Mouse (Mus musculus) E14TG2a.4 (cell line): ENCODE data around the gene Ubc.
"Not testable (repeated sequence)": the region's sequence is repeated elsewhere in the genome, so short reads cannot be mapped to it uniquely, and the experiment has no call there.

ENCODE experiments used
- H3K27me3 ChIP-seq: 2 replicates; pipeline ENCODE4 v1.6.1; 2014; ENCODE audit warnings: low read length, control low read depth; ENCODE audit not compliant: insufficient read depth
- H3K36me3 ChIP-seq: 2 replicates; pipeline ENCODE4 v1.6.1; 2014; ENCODE audit warnings: low read length, control low read depth; ENCODE audit not compliant: insufficient read depth
- H3K4me1 ChIP-seq: replicated peaks from 2 replicates; pipeline ENCODE4 v1.6.1; 2014; ENCODE audit warnings: low read depth, low read length, control low read depth
- H3K4me3 ChIP-seq: replicated peaks from 2 replicates; pipeline ENCODE4 v1.5.1; 2014; ENCODE audit warnings: mild to moderate bottlenecking, low read length
- H3K9me3 ChIP-seq: 2 replicates; pipeline ENCODE4 v1.6.1; 2014; ENCODE audit warnings: low read length, control low read depth
- CTCF ChIP-seq: conservative IDR thresholded peaks from 2 replicates; pipeline ENCODE4 v1.5.1; 2014; ENCODE audit warnings: low read length
- NANOG ChIP-seq: IDR thresholded peaks from 2 replicates; pipeline ENCODE4 v1.6.1; 2014; ENCODE audit warnings: borderline replicate concordance, low read length, mixed read lengths
- POU5F1 ChIP-seq: IDR thresholded peaks from 2 replicates; pipeline ENCODE4 v1.6.1; 2014; ENCODE audit warnings: low read length, borderline replicate concordance

Ubc gene

DNA sequence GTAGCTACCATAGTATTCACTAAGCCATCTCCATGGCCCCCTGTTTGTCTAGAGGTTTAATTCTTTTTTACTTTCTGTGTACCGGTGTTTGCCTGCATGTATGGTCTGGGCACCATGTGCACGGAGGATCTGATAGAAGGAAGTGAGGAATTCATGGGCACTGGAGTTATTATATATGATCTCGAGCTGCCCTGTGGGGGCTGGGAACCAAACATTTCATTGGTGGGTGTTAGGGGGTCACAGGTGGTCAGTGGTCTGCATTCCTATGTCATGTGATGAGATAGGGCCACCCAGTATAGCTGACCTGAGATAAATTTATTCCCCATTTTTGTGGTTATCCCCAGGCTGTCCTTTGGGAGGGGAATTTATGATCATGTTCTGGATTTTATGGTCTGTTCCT is 5.0 kb upstream of the Ubc start:
- peaks cover 5% of the 10 kb centered on the region for H3K27me3 ChIP-seq
- H3K4me3 ChIP-seq = peak overlapping the region; percentile 54; the same call in 1 of the 2 replicates
- no peaks in the 10 kb centered on the region for H3K36me3 ChIP-seq
- H3K4me1 ChIP-seq = peaks cover 48% of the 10 kb centered on the region
- H3K9me3 ChIP-seq = no peaks in the 10 kb centered on the region
- TF ChIP-seq POU5F1 (no peak), CTCF (no peak), NANOG (no peak)

DNA sequence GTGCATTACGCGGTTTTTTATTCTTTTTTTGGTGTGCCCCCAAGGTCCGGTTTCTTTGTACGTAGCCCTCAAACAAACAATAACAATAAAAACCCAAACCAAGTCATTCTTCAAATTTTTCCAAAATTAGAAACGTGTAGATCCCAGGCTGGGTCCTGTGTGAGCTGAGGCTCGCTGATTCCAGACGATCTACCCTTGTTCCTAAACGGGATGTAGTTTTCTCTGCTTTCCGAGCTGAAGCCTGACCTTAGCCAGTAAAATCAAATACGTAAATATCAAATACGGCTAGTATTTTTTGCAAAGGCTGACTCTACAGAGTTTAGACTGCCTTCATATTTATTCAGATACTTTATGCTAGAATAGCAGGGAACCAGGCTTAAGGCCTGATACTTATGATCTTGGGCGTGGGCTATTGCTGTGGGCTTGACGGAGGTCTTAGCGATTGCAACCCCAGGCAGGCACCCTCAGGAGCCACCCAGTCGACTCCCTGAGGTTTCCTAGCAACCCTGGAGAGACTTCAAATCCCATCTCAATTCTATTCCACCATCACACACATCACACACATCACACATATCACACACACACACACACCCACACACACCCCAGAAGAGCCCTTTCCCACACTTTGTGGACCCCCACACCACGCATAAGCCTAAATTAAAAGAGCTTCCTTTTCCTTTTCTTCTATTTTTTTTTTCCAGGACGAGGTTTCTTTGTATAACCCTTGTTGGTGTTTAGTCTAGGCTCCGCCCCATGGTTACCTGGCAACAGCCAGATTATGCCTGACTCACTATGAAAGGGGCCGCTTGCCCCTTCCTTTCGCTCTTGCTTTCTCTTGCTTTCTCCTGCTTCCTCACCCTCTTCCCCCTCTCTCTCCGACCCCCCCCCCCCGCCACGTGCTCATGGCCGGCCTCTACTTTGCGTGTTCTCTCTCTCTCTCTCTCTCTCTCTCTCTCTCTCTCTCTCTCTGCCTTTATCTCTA is 3.9 kb upstream of the Ubc start:
- TF ChIP-seq POU5F1 (no peak), CTCF (no peak), NANOG (no peak)
- H3K9me3 ChIP-seq = peaks cover 4% of the 10 kb centered on the region; the same call in 1 of the 2 replicates
- H3K36me3 ChIP-seq = peaks cover 1% of the 10 kb centered on the region
- peaks cover 48% of the 10 kb centered on the region for H3K4me1 ChIP-seq
- H3K27me3 ChIP-seq = peaks cover 3% of the 10 kb centered on the region
- H3K4me3 ChIP-seq = peak overlapping the region; percentile 70

DNA sequence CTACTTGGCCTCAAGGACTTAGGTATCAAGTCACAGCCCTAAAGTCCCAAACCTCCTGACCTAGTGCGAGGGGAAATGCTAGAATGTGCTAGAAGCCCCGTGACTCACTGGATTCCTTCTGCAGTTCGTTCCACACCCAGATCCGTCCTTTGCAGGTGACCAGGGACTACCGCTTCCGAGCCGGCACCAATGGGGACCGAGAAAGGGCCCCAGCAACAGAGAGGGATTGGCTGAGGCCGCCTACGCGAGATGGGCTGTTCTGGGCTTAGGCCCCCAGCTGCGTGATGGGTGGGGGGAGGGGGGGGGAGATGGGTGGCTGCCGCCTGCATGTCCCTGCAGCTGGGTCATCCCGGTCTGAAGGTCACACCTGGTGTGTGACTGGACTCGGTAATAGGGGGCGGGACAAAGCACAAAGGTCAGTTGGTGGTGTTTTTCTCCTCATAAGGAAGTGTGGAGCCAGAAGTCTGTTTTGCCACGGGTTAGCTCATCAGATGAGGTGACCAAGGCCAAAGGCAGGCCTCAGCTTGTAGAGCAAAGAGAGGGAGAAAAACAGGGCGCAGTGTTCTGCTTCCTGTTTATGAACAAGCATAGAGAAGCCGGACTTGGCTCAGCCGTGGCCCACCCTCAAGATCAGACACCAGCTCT is 3.1 kb upstream of the Ubc start:
- peaks cover 9% of the 10 kb centered on the region for H3K36me3 ChIP-seq
- TF ChIP-seq NANOG = no peak
- TF ChIP-seq CTCF = no peak
- TF ChIP-seq POU5F1 = no peak
- peaks cover 12% of the 10 kb centered on the region for H3K9me3 ChIP-seq
- H3K4me1 ChIP-seq = peaks cover 54% of the 10 kb centered on the region
- no peaks in the 10 kb centered on the region for H3K27me3 ChIP-seq
- H3K4me3 ChIP-seq = peak overlapping the region; percentile 70

DNA sequence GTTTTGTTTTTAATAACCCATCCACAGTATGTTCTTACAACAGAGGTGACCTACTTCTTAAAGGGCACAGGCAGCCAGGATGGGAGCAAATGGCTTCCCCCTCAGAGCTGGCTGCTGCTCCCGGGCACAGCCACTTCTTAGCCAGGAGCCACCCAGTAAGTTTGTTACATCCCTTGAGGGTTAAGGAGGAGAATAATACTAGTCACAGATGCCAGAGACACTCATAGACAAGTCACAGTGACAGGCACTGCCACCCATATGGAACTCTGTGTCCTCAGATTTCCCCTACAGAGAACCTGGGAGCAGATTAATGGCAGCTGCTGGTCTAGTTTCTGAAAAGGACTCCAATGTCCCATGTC is 2.6 kb upstream of the Ubc start:
- peaks cover 54% of the 10 kb centered on the region for H3K4me1 ChIP-seq
- H3K36me3 ChIP-seq = peaks cover 11% of the 10 kb centered on the region
- no peaks in the 10 kb centered on the region for H3K27me3 ChIP-seq
- peak overlapping the region; percentile 59 for H3K4me3 ChIP-seq
- peaks cover 13% of the 10 kb centered on the region for H3K9me3 ChIP-seq
- TF ChIP-seq POU5F1 (no peak), CTCF (no peak), NANOG (no peak)

DNA sequence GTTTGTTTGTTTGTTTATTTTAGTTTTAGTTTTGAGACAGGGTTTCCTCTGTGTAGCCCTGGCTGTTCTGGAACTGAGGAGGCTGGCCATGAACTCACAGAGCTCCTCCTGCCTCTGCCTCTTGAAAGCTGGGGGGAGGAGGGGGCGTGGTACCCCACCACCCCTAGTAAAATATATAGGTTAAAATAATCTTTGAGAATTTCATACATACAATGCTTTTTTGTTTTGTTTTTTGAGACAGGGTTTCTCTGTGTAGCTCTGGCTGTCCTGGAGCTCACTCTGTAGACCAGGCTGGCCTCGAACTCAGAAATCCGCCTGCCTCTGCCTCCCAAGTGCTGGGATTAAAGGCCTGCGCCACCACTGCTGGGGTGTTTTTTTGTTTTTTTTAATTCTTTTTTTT is 2.2 kb upstream of the Ubc start:
- Histone ChIP-seq H3K9me3 (peaks cover 13% of the 10 kb centered on the region), H3K36me3 (peaks cover 11% of the 10 kb centered on the region), H3K4me1 (peaks cover 54% of the 10 kb centered on the region)
- H3K4me3 ChIP-seq, H3K27me3 ChIP-seq: not testable (repeated sequence)

DNA sequence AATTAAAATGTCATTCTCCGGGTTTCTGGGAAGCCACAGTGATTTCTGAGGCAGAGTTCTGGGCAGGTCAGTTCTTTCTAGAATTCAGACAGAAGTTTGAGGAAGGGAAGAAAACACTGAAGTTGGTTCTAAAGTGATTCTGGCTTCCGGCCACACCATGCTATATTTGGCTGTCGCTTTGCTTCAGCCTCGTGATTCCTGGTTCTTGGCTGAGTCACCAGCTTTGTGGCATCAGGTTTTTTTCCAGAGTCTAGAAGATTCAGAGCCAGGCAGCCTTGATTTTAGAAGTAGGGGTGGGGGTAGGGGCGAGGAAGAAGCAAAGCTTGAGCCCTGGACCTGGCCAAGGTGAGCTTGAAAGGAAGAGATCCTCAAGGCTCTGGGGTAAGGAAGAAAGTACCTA is 1.6 kb upstream of the Ubc start:
- peaks cover 13% of the 10 kb centered on the region for H3K9me3 ChIP-seq
- H3K4me1 ChIP-seq = peaks cover 54% of the 10 kb centered on the region
- H3K27me3 ChIP-seq = no peaks in the 10 kb centered on the region
- TF ChIP-seq POU5F1 (no peak), NANOG (no peak), CTCF (no peak)
- H3K36me3 ChIP-seq = peaks cover 11% of the 10 kb centered on the region
- H3K4me3 ChIP-seq = no peak overlapping the region

DNA sequence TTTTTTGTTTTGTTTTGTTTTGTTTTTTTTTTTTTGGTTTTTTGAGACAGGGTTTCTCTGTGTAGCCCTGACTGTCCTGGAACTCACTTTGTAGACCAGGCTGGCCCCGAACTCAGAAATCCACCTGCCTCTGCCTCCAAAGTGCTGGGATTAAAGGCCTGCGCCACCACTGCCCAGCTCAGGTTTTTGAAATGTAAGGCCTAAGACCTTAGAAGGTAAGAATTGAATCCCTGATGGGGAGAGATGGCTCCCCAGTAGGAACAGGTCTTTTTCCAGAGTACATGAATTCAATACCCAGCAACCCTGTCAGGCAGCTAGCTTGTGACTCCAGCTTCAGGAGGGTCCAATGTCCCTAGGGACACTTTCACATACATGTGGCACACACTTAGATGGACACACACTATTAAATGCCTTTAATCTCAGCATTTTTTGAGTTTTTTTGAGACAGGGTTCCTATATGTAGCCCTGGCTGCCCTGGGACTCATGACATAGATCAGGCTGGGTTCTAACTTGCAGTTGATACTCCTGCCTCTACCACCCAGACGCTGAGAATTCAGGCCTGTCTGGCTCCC is 990 bp upstream of the Ubc start:
- TF ChIP-seq POU5F1 = no peak
- no peak for TF ChIP-seq NANOG
- no peak for TF ChIP-seq CTCF
- H3K27me3 ChIP-seq = no peaks in the 10 kb centered on the region
- H3K4me3 ChIP-seq = no peak overlapping the region
- peaks cover 12% of the 10 kb centered on the region for H3K36me3 ChIP-seq
- H3K9me3 ChIP-seq = peaks cover 13% of the 10 kb centered on the region
- H3K4me1 ChIP-seq = peaks cover 54% of the 10 kb centered on the region

DNA sequence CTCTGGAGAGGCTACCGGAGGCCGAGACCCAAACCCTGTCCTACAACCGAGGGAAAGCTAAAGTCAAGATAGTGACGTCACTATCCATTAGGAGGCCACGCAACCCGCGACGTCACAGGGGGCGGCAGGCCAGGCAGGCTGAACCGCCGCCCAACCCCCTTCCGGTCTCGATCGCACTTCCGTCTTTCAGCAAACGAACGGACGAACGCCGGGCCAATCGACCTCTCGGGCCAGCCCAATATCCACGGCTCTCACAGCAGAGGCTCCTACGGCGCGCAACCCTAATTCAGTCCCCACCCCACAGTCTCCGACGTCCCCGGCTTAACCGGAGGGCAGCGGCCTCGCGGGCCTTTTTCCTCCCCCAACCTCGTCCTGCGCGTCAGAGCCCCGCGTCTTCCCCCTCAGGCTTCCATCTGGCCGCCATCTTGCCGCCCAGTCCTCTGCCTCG is 847 bp downstream of the Ubc start, which contains the start of gene Gm10382:
Gene Gm10382, plus strand, starts transcription at position 192 of the 448 bp plus-strand sequence.
- peaks cover 43% of the 10 kb centered on the region for H3K4me1 ChIP-seq
- TF ChIP-seq POU5F1 (no peak), CTCF (no peak), NANOG (no peak)
- peak within 1 kb of the TSS; percentile 98 for H3K4me3 ChIP-seq
- H3K9me3 ChIP-seq = peaks cover 28% of the 10 kb centered on the region
- H3K27me3 ChIP-seq = no peaks in the 10 kb centered on the region
- peaks cover 30% of the 10 kb centered on the region for H3K36me3 ChIP-seq
